Mouse (Mus musculus) ovary, adult 18-20 months (tissue): ENCODE results near the gene Ssbp3.

Source experiments
- DNase-seq: peaks from one replicate; pipeline ENCODE4 v3.0.0; 2022; ENCODE audit warnings: low spot score, mixed read lengths

The Ssbp3 gene

GRCm38 (mm10) chr4:107051889-107052288 is 141.4 kb downstream of the Ssbp3 start:
- DNase-seq: no peak

- DNase-seq: no peak
These were observed 142.6 kb downstream of the Ssbp3 start for GRCm38 (mm10) chr4:107052962-107053553.

- DNase-seq: no peak
These were observed 145.6 kb downstream of the Ssbp3 start for GRCm38 (mm10) chr4:107056088-107056487.

- DNase-seq: no peak
These were observed 147.8 kb downstream of the Ssbp3 start for GRCm38 (mm10) chr4:107058346-107058745.

- no peak for DNase-seq
These were observed 148.3 kb downstream of the Ssbp3 start for GRCm38 (mm10) chr4:107058781-107059180.

- no peak for DNase-seq
These were observed 151.1 kb downstream of the Ssbp3 start for GRCm38 (mm10) chr4:107061560-107061959.

- DNase-seq: no peak
These were observed 152.7 kb downstream of the Ssbp3 start for GRCm38 (mm10) chr4:107063214-107063613.

GRCm38 (mm10) chr4:107064394-107065098 is 154.0 kb downstream of the Ssbp3 start:
- no peak for DNase-seq

GRCm38 (mm10) chr4:107066252-107067124 is 156.0 kb downstream of the Ssbp3 start, which contains the start of the genes Mrpl37 and Cyb5rl:
TSS of gene Mrpl37 (minus strand) at chr4:107066868.
TSS of gene Cyb5rl (plus strand) at chr4:107066988.
- peak; percentile 92 for DNase-seq

- DNase-seq: no peak
These were observed 156.8 kb downstream of the Ssbp3 start for GRCm38 (mm10) chr4:107067151-107067840.

- DNase-seq: no peak
These were observed 161.8 kb downstream of the Ssbp3 start for GRCm38 (mm10) chr4:107072343-107072742.

- no peak for DNase-seq
These were observed 165.0 kb downstream of the Ssbp3 start for GRCm38 (mm10) chr4:107075456-107075855.

GRCm38 (mm10) chr4:107078894-107079293 is 168.4 kb downstream of the Ssbp3 start:
- DNase-seq: no peak

- DNase-seq: no peak
These were observed 169.2 kb downstream of the Ssbp3 start for GRCm38 (mm10) chr4:107079716-107080115.

- no peak for DNase-seq
These were observed 171.7 kb downstream of the Ssbp3 start for GRCm38 (mm10) chr4:107082185-107082584.

GRCm38 (mm10) chr4:107083126-107083525 is 172.6 kb downstream of the Ssbp3 start:
- DNase-seq: no peak

GRCm38 (mm10) chr4:107084343-107084742 is 173.8 kb downstream of the Ssbp3 start:
- no peak for DNase-seq

- DNase-seq: no peak
These were observed 174.4 kb downstream of the Ssbp3 start for GRCm38 (mm10) chr4:107084858-107085257.

GRCm38 (mm10) chr4:107091696-107092095 is 181.2 kb downstream of the Ssbp3 start:
- peak; percentile 76 for DNase-seq

GRCm38 (mm10) chr4:107094484-107095187 is 184.1 kb downstream of the Ssbp3 start:
- no peak for DNase-seq

GRCm38 (mm10) chr4:107096043-107096442 is 185.5 kb downstream of the Ssbp3 start:
- DNase-seq: no peak
